Mouse (Mus musculus) lung, postnatal 0 days (tissue): ENCODE data around the gene Mybbp1a.

Source experiments
- CTCF ChIP-seq: IDR thresholded peaks from 2 replicates; pipeline ENCODE4 v1.5.1; 2016; ENCODE audit warnings: antibody characterized with exemption, mild to moderate bottlenecking
- EP300 ChIP-seq: IDR thresholded peaks from 2 replicates; pipeline ENCODE4 v1.6.1; 2016; ENCODE audit warnings: antibody characterized with exemption, mild to moderate bottlenecking, control low read depth

DNA sequence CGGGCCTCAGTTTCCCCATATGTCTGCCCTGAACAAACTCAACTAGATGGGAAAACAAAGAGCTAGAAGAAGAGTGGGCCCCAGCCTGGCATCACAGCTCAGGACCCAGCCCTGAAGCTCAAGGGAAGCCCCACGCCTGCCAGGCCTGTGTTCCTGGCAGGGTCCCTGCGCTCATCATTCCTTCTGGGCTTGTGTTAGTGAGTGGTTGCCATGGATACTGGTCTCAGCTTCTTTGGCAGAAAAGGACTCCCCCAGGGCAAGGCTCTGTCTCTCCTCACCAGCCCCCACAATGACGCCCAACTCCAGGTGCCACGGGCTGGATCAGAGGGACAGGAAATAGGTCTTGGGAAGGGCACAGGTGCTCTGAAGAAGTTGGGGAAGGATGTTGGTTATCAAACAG lies 44.0 kb downstream of the Mybbp1a start:
- no peak for TF ChIP-seq CTCF
- no peak for TF ChIP-seq EP300
